Mouse (Mus musculus): ENCODE results near the gene Zfp296.
"Not testable (repeated sequence)": the region's sequence is repeated elsewhere in the genome, so short reads cannot be mapped to it uniquely, and the experiment has no call there.

Gene Zfp296

DNA sequence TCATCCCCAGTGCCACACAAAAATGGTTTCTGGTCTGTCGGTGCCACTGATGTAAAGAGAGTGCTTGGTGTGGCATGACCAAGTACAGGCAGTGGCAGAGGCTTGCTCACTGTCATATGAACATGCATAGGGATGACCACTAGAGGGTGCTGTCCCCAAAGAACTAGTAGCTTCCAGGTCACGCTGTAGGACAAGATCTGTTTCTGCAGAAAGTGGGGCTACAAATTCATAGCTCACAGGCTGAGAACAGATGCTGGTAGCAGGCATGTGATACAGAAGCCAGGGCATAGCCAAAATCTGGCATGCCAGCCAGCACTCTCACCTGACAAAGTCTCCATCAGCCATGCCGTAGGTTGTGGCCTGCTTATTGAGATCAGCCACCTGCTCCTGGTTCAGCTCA is 12.8 kb downstream of the Zfp296 start:
- in situ Hi-C loops (cut with MboI; ENCODE audit: low pct_unique_long_range_greater_than_20kb in 1 of 2, low sequenced_read_pairs in 2 of 2, unreplicated experiment in 1 of 2): no loop called here

DNA sequence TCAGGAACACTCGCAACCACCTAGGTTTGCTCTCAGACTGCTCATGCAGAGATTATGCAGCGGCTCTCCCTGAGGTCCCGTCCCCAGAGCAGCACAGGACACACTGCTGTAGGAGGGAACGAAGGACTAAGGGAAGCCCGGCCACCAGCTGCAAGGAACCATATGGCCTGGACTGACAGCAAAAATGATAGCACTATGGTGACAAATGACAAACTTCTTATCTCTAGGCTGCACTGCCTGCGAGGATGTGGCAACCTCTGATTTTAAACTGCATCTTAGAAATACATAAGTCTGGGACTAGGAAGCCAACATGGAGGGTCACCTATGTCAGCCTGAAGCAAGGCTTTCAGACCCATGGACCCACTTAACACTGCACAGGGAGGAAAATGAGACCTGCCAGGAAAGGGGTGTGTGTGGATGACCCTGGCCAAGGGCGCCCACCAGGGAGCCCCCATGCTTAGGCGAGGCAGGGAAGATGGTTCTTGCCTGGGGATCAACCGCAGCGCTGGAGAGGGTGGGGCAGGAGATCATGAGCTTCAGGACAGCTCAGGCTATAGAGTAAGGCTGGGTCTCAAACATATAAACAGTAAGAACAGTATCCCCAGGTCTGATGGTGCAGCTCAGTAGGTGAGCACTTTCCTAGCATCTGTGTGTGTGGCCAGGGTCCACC is 16.1 kb downstream of the Zfp296 start:
- in situ Hi-C loops (cut with MboI; ENCODE audit: low pct_unique_long_range_greater_than_20kb in 1 of 2, low sequenced_read_pairs in 2 of 2, unreplicated experiment in 1 of 2): no loop called here

DNA sequence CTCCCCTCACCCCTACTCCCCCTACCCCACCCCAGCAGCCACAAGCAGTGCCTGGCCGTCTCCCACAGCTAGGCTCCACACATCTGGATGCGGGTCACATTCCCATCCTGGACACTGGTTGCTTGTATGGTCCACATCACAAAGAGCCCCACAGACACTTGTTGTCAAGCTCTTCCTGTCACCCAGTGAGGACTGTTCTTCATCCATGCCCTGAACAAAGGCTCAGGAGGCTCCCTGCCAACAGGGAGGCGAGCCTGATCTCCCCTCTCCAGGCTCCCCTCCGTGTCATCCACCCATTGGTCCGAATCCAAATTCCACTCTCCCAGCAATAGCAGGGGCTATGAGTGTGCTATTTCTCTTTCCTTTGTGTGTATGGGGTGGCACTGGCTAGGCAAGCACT is 23.5 kb downstream of the Zfp296 start:
- in situ Hi-C loops (cut with MboI; ENCODE audit: low pct_unique_long_range_greater_than_20kb in 1 of 2, low sequenced_read_pairs in 2 of 2, unreplicated experiment in 1 of 2): no loop called here

DNA sequence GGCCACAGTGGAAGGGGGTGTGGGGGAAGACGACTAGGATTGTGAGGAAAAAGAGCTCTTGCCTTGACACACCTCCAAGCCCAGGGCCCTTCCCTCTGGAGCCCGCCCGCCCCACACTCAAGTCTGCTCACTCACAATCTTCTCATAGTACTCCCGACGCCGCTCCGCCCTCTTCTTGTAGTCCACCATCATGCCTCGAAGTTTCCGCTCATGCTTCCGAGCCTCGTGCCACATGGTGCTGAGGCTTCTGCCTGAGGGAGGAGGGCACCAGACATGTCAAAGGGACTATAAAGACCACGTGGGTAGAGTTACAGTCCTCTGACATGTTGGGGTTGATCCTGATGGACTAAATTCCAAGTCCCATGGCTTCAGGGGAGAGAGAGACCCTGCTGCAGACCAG is 26.0 kb downstream of the Zfp296 start:
- in situ Hi-C loops (cut with MboI; ENCODE audit: low pct_unique_long_range_greater_than_20kb in 1 of 2, low sequenced_read_pairs in 2 of 2, unreplicated experiment in 1 of 2): no loop called here

DNA sequence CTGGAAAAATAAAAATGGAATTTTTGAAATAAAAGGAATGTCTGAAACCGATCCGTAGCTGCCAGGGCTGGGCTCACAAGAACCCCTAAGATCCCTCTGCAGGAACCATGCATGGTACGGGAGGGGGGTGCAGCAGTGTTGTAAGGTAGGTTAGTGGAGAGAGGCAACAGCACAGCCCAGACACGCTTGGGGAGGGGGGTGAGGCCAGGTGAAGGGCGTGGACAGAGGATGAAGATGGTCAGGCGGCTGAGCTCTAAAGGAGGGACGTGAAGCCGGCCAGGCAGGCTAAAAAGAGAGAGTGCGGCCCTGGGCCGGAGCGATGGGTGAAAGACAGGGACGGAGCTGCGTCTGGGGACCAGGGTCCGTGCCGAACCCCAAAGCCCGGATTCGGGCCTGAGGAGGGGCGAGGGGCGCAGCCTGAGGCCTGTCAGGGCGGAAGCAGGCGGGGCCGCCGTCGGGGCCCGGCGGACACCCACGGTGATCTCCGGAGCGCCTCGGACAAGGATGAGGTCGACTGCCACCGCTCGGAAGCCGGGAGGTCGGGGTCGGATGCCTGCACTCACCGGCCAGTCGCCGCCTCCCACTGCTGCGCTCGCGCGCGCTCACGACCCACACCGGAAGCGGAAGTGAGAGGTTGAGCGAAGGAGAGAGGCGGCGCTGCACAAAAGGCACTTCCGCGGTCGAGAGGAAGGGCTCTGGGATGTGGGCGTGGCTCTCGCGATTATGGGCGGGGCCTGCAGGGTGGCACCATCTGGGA is 26.9 kb downstream of the Zfp296 start, which contains the start of gene Clasrp:
TSS of gene Clasrp (minus strand) at position 638 of the 757 bp plus-strand sequence.
- in situ Hi-C loops (cut with MboI; ENCODE audit: low pct_unique_long_range_greater_than_20kb in 1 of 2, low sequenced_read_pairs in 2 of 2, unreplicated experiment in 1 of 2): no loop called here

DNA sequence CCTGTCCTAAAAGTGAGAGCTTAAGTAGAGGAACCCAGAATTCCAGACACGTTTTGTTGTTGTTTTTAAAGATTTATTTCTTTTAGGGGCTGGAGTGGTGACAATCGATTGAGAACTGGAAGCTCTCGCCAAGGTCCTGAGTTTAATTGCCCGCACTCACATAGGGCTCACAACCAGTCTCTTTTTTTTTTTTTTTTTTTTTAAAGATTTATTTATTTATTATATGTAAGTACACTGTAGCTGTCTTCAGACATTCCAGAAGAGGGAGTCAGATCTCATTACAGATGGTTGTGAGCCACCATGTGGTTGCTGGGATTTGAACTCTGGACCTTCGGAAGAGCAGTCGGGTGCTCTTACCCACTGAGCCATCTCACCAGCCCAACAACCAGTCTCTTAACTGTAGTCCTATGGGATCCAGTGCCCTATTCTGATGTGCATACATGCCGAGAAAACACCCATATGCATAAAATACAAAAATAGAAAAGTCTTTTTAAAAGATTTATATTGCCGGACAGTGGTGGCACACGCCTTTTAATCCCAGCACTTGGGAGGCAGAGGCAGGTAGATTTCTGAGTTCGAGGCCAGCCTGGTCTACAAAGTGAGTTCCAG is 27.6 kb downstream of the Zfp296 start:
- in situ Hi-C loops (cut with MboI; ENCODE audit: low pct_unique_long_range_greater_than_20kb in 1 of 2, low sequenced_read_pairs in 2 of 2, unreplicated experiment in 1 of 2): not testable (repeated sequence)

DNA sequence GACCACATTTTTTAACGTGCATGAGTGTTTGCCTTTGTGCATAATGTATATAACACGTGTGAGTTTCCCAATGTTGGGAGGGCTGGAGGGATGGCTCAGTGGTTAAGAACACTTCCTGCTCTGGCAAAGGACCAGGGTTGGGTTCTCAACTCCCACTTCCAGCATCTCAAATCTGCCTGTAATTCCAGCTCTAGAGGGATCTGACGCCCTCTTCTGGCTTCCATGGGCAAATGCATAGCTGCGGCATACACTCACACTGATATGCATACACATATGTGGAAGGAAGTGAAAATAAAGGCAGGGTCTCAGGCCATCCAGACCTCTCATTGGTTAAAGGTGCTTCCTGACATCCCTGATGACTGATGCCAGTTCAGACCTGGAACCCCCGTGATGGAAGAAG is 30.2 kb downstream of the Zfp296 start:
- in situ Hi-C loops (cut with MboI; ENCODE audit: low pct_unique_long_range_greater_than_20kb in 1 of 2, low sequenced_read_pairs in 2 of 2, unreplicated experiment in 1 of 2): no loop called here

DNA sequence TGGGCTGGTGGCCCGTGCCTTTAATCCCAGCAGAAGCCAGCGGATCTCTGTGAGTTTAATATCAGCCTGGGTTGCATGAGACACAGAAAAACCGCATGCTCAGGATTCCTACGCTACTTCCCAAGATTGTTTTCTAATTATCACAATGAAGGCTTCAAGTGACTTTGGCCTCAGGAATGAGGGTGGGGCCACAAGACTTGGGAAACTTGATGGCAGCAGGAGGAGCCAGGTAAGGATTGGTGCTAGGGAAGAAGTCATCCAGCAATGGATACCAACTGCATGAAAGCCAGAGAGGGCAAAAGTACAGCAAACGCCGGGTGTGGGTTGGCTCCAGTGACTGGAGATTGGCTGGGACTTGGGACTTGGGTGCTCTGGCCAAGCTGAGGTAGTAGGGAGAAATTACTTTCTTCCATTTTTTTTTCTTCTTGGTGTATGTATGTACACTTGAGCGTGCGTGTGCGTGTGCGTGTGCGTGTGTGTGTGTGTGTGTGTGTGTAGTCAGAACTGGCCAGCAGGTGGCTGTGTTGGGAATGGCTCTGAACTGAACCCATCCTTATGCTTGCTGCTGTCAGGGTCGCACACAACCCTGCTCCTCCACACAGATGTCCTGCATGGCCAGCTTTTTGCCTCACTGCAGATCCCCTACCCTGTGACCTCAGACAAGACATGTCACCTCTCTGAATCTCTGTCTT is 32.7 kb downstream of the Zfp296 start:
- in situ Hi-C loops (cut with MboI; ENCODE audit: low pct_unique_long_range_greater_than_20kb in 1 of 2, low sequenced_read_pairs in 2 of 2, unreplicated experiment in 1 of 2): no loop called here

DNA sequence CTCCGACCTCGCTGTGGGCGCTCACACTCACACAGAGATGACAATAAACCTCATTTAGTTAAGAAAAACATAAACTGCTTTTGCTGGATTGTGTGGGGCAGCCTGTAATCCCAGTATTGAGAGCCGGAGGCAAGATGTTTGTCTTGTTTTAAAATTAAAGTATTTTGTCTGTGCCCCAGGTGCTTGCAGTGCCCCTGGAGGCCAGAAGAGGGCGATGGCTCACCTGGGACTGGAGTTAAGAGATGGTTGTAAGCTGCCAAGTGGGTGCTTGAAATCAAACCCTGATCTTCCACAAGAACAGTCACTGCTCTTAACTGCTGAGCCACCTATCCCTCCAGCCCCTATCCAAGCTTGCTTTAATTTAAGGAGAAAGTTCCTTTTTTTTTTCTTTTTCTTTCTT is 33.9 kb downstream of the Zfp296 start:
- in situ Hi-C loops (cut with MboI; ENCODE audit: low pct_unique_long_range_greater_than_20kb in 1 of 2, low sequenced_read_pairs in 2 of 2, unreplicated experiment in 1 of 2): no loop called here

DNA sequence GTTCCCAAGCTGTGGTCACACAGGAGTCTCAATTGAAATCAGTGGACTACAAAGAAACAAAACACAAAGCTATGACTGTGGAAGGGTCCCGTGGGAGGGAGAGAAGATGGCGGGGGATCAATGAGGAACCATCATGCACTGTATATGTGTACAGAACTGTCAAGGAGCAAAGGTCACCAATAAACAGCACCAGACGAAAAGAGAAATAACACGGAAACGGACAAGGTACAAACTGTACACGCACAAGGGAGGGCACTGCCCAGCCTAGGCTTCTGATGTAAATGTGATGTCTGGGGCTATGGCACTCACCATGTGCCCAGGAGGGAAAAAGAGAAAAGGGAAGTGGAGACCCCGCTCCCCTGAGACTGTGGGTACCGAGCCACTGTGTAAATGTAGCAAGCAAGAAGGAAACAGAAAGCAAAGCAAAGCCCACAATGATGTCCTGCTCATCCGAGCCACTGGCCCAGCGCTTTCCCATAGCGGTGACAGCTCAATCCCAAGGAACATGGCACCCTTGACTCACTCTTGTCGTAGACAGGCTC is 38.0 kb downstream of the Zfp296 start:
- in situ Hi-C loops (cut with MboI; ENCODE audit: low pct_unique_long_range_greater_than_20kb in 1 of 2, low sequenced_read_pairs in 2 of 2, unreplicated experiment in 1 of 2): no loop called here

DNA sequence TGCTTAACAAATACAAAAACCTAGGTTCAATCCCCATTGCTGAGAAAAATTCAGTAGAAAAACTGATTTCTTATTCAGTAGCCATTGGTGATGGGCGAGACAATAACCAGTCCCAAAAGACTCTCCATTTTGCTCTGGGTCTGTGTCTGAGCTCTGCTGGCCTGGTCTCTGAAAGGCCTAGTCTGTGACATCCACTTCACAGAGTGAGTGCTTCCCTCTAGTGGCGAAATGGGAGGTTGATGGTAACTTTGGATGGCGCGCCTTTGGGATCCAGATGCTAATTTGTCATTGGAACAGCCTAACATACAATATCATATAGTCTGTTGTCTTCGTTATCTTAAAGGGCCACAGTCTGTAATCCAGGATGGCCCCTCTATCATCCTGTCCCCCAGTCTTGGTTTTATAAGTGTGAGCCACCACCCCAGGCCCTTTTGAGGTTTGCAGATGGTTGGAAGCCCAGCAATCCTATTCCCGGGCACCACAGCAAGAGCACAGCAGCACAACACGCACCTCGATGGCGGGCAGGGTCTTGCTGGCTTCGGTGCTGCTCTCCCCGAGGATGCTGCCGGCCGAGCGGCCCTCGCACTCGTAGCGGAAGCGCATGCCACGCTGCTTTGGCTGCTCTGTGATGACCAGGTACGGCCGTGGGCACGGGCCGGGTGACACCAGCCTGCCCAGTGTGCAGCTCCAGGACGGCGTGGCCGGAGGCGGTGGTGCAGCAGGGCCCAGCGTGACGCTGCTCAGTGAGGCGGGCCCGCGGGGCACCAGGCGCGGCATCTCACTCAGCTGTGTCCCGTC is 42.1 kb downstream of the Zfp296 start:
- in situ Hi-C loops (cut with MboI; ENCODE audit: low pct_unique_long_range_greater_than_20kb in 1 of 2, low sequenced_read_pairs in 2 of 2, unreplicated experiment in 1 of 2): no loop called here

DNA sequence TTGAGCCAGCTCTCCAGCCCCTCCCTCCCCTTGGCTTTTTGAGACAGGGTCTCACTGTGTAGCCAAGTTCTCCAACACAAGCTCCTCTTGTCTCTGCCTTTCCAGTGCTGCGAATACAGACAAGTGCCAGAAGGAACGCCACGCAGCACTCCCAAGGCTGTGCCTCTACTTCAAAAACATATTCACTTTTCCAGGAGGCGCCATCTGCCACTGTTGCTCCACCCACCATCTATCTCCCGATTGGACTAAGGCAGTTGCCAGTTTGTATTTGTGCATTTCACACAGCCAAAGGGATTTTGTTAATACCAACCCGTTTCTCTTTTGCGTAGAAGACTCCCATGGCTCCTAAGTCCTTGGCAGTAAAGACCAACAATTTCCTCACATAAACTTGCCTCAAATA is 43.7 kb downstream of the Zfp296 start:
- in situ Hi-C loops (cut with MboI; ENCODE audit: low pct_unique_long_range_greater_than_20kb in 1 of 2, low sequenced_read_pairs in 2 of 2, unreplicated experiment in 1 of 2): no loop called here

DNA sequence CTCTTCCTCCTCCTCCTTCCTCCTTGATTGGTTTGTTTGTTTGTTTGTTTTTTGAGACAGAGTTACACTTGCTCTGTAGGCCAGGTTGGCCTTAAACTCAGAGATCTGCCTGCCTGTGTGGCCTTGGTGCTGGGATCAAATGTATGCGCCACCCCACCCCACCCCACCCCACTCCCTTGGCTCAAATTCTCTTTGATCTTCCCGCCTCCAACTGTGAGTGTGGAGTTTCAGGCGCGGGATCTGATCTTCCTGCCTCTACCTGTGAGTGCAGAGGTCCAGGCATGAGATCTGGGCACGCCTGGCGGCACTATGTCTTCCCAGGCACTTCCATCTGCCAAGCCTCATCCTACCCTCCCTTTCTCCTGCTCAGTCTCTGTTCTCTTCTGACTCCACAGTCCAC is 45.2 kb downstream of the Zfp296 start:
- in situ Hi-C loops (cut with MboI; ENCODE audit: low pct_unique_long_range_greater_than_20kb in 1 of 2, low sequenced_read_pairs in 2 of 2, unreplicated experiment in 1 of 2): no loop called here

DNA sequence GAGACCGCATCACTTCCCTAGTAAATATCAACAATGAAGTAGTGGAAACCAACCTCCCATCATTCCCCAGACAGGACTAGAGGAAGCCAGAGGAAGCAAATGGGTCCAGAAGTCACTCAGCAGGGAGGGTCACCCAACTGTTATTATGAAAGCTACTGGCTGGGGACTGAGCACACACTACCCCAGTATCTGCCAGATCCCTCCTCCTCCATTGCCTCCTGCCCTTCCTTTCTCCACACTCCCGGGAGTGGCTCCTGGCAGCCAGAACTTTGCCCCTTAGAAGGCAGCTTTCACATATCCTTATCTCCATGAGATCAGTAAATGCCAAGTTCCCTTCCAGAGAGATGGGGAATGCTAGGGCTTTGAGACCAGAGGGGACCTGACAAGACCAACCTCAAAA is 46.3 kb downstream of the Zfp296 start:
- in situ Hi-C loops (cut with MboI; ENCODE audit: low pct_unique_long_range_greater_than_20kb in 1 of 2, low sequenced_read_pairs in 2 of 2, unreplicated experiment in 1 of 2): no loop called here

DNA sequence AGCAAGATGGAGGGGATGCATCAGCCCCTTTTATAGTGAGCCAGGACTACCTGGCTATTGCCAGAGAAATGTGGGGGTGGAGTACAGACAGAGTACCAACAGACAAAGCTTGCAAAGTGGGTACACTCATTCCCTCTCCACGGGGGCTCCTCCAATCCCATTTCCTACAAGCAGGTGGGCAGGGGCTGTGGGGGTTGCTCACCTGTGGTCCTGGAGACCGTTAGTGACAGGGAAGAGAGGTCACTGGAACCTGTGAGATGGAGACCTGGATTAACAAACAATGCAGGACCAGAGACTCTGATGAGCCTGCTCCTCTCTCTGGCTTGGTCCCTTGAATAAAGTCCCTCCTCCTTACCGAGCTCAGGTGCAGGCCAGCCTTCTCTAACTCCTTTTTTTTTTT is 50.6 kb downstream of the Zfp296 start:
- in situ Hi-C loops (cut with MboI; ENCODE audit: low pct_unique_long_range_greater_than_20kb in 1 of 2, low sequenced_read_pairs in 2 of 2, unreplicated experiment in 1 of 2): no loop called here

DNA sequence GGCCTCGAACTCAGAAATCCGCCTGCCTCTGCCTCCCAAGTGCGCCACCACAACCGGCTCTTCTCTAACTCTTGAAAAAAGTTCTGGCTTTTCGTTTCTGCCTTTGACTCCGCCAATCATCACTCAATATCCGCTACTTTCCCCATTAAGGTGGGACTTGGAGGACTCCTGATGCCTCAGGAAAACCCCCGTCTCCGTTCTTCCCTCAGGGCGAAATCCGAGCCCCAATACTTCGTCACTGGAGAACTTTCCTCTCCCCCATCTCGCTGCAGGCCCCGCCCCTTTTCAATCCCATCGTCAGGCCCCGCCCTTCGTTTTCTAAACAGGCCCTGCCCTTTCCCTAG is 51.1 kb downstream of the Zfp296 start:
- in situ Hi-C loops (cut with MboI; ENCODE audit: low pct_unique_long_range_greater_than_20kb in 1 of 2, low sequenced_read_pairs in 2 of 2, unreplicated experiment in 1 of 2): no loop called here

DNA sequence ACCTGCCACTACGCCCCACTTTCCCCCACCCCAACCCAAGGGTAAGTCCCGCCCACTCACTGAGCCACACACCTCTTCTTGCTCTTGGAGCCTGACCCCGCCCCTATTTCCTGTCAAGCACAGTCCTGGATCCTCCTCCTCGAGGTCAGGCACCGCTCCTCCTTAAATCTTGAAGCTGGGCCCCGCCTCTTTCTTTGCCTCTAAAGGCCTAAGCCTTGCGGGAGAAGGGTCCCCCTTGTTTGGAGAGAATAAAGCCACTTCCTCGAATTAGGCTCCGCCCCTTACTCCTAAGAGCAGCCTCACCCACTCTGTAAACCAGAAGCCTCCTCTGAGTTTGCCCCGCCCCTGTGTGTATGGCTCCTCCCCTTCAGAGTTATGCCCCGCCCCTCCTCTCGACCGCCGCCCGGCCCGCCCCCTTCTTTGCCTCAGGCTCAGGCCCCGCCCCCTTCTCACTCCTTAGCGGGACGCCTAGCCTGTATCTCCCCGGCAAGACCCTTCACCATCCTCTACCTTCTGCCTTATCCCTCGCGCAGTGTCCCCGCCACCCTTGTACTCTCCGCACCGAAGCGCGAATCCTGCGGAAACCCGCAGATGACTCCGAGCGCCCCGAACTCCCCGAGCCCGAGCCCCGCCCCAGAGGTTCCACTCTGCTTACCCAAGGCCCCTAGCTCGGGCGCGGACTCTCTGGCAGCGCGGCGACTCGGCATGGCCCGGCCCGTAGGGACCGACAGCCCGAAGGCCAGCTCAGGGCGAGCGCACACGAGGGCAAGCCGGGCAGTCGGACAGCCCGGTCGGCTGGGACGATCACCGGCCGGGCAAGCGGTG is 51.7 kb downstream of the Zfp296 start:
- in situ Hi-C loops (cut with MboI; ENCODE audit: low pct_unique_long_range_greater_than_20kb in 1 of 2, low sequenced_read_pairs in 2 of 2, unreplicated experiment in 1 of 2): no loop called here

DNA sequence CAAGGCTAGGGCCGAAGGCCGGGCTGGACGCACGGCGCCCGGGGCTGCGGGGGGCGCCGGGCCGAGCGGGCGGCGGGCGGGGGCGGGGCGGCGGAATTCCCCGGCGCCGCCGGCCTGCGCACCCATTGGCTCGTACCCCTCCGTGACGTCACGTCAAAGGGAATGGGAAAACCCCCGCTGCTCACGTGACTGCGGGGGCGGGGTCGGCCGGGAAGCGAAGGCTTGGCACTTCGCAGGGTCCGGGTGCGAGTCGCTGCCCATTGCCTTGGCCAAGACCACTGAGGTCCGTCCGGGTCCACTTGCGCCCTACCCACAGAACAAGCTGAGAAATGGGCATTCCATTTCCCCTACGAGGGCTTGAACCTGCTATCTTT is 52.3 kb downstream of the Zfp296 start, which contains the start of gene Relb:
TSS of gene Relb (minus strand) at position 78 of the 374 bp plus-strand sequence.
- in situ Hi-C loops (cut with MboI; ENCODE audit: low pct_unique_long_range_greater_than_20kb in 1 of 2, low sequenced_read_pairs in 2 of 2, unreplicated experiment in 1 of 2): no loop called here
